Mouse (Mus musculus): ENCODE results near the gene Eya3. TPM values are rescaled to one million over a fixed set of nuclear protein-coding genes. Genes with fewer than 3 reads are reported as not detected.
"Not testable (repeated sequence)": the region's sequence is repeated elsewhere in the genome, so short reads cannot be mapped to it uniquely, and the experiment has no call there.

Gene Eya3
- polyA plus RNA-seq, 1 experiment from 2014 or later, result 25.4 TPM

GRCm38 (mm10) chr4:132749258-132749982, 110.6 kb downstream of the Eya3 start:
- no peak for ATAC-seq
- H3K4me3 ChIP-seq (replicated peaks), result no peak overlapping the region
- WGBS, result 86% methylated on average over 6 of the region's 6 CpGs
- no peaks in the 10 kb centered on the region for H3K4me1 ChIP-seq (replicated peaks)
- no peaks in the 10 kb centered on the region for H3K9me3 ChIP-seq
- H3K27me3 ChIP-seq (replicated peaks), result no peaks in the 10 kb centered on the region
- H3K27ac ChIP-seq, result no peak overlapping the region
- no peak overlapping the region for H3K4me2 ChIP-seq (replicated peaks)
- H3K36me3 ChIP-seq, result no peaks in the 10 kb centered on the region
- H3K9ac ChIP-seq, result no peak overlapping the region

GRCm38 (mm10) chr4:132752992-132753391, 114.2 kb downstream of the Eya3 start:
- 0 out of 2 replicates have a peak, but pooled peaks cover 3% of the 10 kb centered on the region for H3K4me1 ChIP-seq (replicated peaks)
- ATAC-seq, result no peak
- no peak overlapping the region for H3K27ac ChIP-seq
- H3K9me3 ChIP-seq, result no peaks in the 10 kb centered on the region
- no peaks in the 10 kb centered on the region for H3K36me3 ChIP-seq
- no peak overlapping the region for H3K9ac ChIP-seq
- 72% methylated on average over 6 of the region's 6 CpGs for WGBS
- no peaks in the 10 kb centered on the region for H3K27me3 ChIP-seq (replicated peaks)
- H3K4me3 ChIP-seq (replicated peaks), result no peak overlapping the region
- no peak overlapping the region for H3K4me2 ChIP-seq (replicated peaks)

- peak within 1 kb of the TSS; percentile 44 for H3K4me3 ChIP-seq (replicated peaks)
- WGBS, result 2% methylated on average over 22 of the region's 22 CpGs
- ATAC-seq, result peak; percentile 92
Observed at GRCm38 (mm10) chr4:132756974-132757373, 118.2 kb downstream of the Eya3 start, which contains the start of gene Smpdl3b. Smpdl3b (minus strand) TSS chr4:132757252.

GRCm38 (mm10) chr4:132757633-132758351, 119.0 kb downstream of the Eya3 start:
- 83% methylated on average over 7 of the region's 7 CpGs for WGBS
- Histone ChIP-seq H3K4me2 (replicated peaks) (peak overlapping the region; percentile 96; the same call in 1 of the 2 replicates), H3K9ac (no peak overlapping the region), H3K27ac (no peak overlapping the region), H3K9me3 (no peaks in the 10 kb centered on the region), H3K27me3 (replicated peaks) (no peaks in the 10 kb centered on the region), H3K36me3 (no peaks in the 10 kb centered on the region), H3K4me3 (replicated peaks) (no peak overlapping the region), H3K4me1 (replicated peaks) (0 out of 2 replicates have a peak, but pooled peaks cover 3% of the 10 kb centered on the region)
- no peak for ATAC-seq

More at GRCm38 (mm10) chr4:132756974-132757373, 118.2 kb downstream of the Eya3 start, which contains the start of gene Smpdl3b:
- Histone ChIP-seq H3K9ac (peak within 1 kb of the TSS; percentile 52), H3K36me3 (no peaks in the 10 kb centered on the region), H3K4me2 (replicated peaks) (peak within 1 kb of the TSS; percentile 96), H3K27ac (no peak within 1 kb of the TSS), H3K27me3 (replicated peaks) (no peaks in the 10 kb centered on the region), H3K4me1 (replicated peaks) (0 out of 2 replicates have a peak, but pooled peaks cover 3% of the 10 kb centered on the region), H3K9me3 (no peaks in the 10 kb centered on the region)

- ATAC-seq, result no peak
- 0 out of 2 replicates have a peak, but pooled peaks cover 3% of the 10 kb centered on the region for H3K4me1 ChIP-seq (replicated peaks)
- H3K36me3 ChIP-seq, result no peaks in the 10 kb centered on the region
- no peak overlapping the region for H3K27ac ChIP-seq
- H3K27me3 ChIP-seq (replicated peaks), result no peaks in the 10 kb centered on the region
- no peak overlapping the region for H3K9ac ChIP-seq
- H3K4me3 ChIP-seq (replicated peaks), result no peak overlapping the region
- 58% methylated on average over 3 of the region's 3 CpGs for WGBS
- no peak overlapping the region for H3K4me2 ChIP-seq (replicated peaks)
- no peaks in the 10 kb centered on the region for H3K9me3 ChIP-seq
Observed at GRCm38 (mm10) chr4:132760296-132760695, 121.5 kb downstream of the Eya3 start.

- no peak overlapping the region for H3K4me2 ChIP-seq (replicated peaks)
- 57% methylated on average over 6 of the region's 6 CpGs for WGBS
- no peak overlapping the region for H3K4me3 ChIP-seq (replicated peaks)
- no peaks in the 10 kb centered on the region for H3K9me3 ChIP-seq
- peak; percentile 63; the same call in 1 of the 2 replicates for ATAC-seq
- no peaks in the 10 kb centered on the region for H3K36me3 ChIP-seq
- H3K4me1 ChIP-seq (replicated peaks), result no peaks in the 10 kb centered on the region
- H3K9ac ChIP-seq, result no peak overlapping the region
- H3K27ac ChIP-seq, result no peak overlapping the region
- no peaks in the 10 kb centered on the region for H3K27me3 ChIP-seq (replicated peaks)
Observed at GRCm38 (mm10) chr4:132762602-132763001, 123.8 kb downstream of the Eya3 start.

GRCm38 (mm10) chr4:132763125-132763524, 124.3 kb downstream of the Eya3 start:
- H3K36me3 ChIP-seq; H3K4me3 ChIP-seq (replicated peaks); H3K27me3 ChIP-seq (replicated peaks); ATAC-seq; H3K4me1 ChIP-seq (replicated peaks); H3K9ac ChIP-seq; H3K4me2 ChIP-seq (replicated peaks); H3K9me3 ChIP-seq; H3K27ac ChIP-seq: not testable (repeated sequence)
- WGBS, result 85% methylated on average over 3 of the region's 3 CpGs

- H3K27ac ChIP-seq, result peak within 1 kb of the TSS; percentile 76
- under 1% methylated on average over 71 of the region's 71 CpGs for WGBS
- peaks cover 11% of the 10 kb centered on the region for H3K4me1 ChIP-seq (replicated peaks)
- H3K4me2 ChIP-seq (replicated peaks), result peak within 1 kb of the TSS; percentile 80
- peak within 1 kb of the TSS; percentile 85 for H3K9ac ChIP-seq
- H3K4me3 ChIP-seq (replicated peaks), result peak within 1 kb of the TSS; percentile 86
- peaks cover 11% of the 10 kb centered on the region; the same call in 1 of the 2 replicates for H3K36me3 ChIP-seq
- no peaks in the 10 kb centered on the region for H3K27me3 ChIP-seq (replicated peaks)
- peak; percentile 98 for ATAC-seq
- no peaks in the 10 kb centered on the region for H3K9me3 ChIP-seq
Observed at GRCm38 (mm10) chr4:132767914-132768876, 129.4 kb downstream of the Eya3 start, which contains the start of gene Rpa2. Rpa2 (plus strand) TSS chr4:132768332.

GRCm38 (mm10) chr4:132771776-132772175, 133.0 kb downstream of the Eya3 start:
- no peaks in the 10 kb centered on the region for H3K9me3 ChIP-seq
- no peak overlapping the region for H3K9ac ChIP-seq
- WGBS, result 88% methylated on average over 9 of the region's 9 CpGs
- peaks cover 11% of the 10 kb centered on the region for H3K4me1 ChIP-seq (replicated peaks)
- no peaks in the 10 kb centered on the region for H3K27me3 ChIP-seq (replicated peaks)
- peaks cover 38% of the 10 kb centered on the region for H3K36me3 ChIP-seq
- no peak overlapping the region for H3K27ac ChIP-seq
- no peak overlapping the region for H3K4me2 ChIP-seq (replicated peaks)
- ATAC-seq, result no peak
- H3K4me3 ChIP-seq (replicated peaks), result no peak overlapping the region

Data from intestine, embryonic 15.5 days (tissue).